9 mouse cellular contexts compared by ENCODE assay signal in the genomic region with DNA sequence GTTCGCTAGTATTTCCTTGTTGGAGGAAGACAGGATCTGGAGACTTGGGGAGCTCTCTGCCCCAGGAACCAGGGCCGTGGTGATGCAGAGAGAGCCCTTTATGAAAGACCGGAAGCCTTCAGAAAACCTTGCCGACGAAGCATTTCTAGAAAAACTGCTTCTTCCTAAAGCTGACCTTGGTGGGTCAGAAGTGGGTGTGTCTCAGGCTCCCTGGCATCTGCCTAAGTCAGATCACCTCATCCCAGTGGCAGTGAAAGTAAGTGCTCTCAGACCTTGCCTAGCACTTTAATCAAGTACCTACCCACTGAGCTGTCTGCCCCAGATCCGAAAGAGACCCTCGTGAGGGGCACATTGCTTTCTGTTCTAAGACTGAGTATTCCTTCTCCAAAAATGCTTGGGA. TPM values are rescaled to one million over a fixed set of nuclear protein-coding genes. Genes with fewer than 3 reads are reported as not detected.
DNase-seq lines count a peak whose midpoint lies in the region; ATAC-seq and TF ChIP-seq lines count a peak whose summit lies in the region.
"Had no signal": no experiment of that assay in that cellular context is flagged by ENCODE, and none has a peak within 500 bp of the region (broad histone marks: within the 10 kb centered on the region; RNA-seq: fewer than 3 reads in every experiment).

No protein-coding gene starts in this region.

- H3K27me3 ChIP-seq in erythroblast, embryonic 14.5 days (ENCODE audit: control insufficient read depth), result no peaks in the 10 kb centered on the region
- H3K27me3 ChIP-seq in thymus, adult 2 months (ENCODE audit: control insufficient read depth, insufficient read depth, low read length), result no peaks in the 10 kb centered on the region
- H3K27me3 ChIP-seq in liver, embryonic 12.5 days (replicated peaks), result 0 out of 2 replicates have a peak, but pooled peaks cover 4% of the 10 kb centered on the region
- no peaks in the 10 kb centered on the region for H3K27me3 ChIP-seq in stomach, postnatal 0 days (ENCODE audit: control insufficient read depth, insufficient read depth, low read length)

- H3K4me2 ChIP-seq in liver, embryonic 12.5 days, result peak overlapping the region; percentile 93
- peak overlapping the region; percentile 89 for H3K4me2 ChIP-seq in stomach, postnatal 0 days (replicated peaks; ENCODE audit: low read depth)

- H3K27ac ChIP-seq in thymus, adult 2 months (ENCODE audit: control insufficient read depth, insufficient read depth, low read length), result no peak overlapping the region
- peak overlapping the region; percentile 93; the same call in 1 of the 2 replicates for H3K27ac ChIP-seq in liver, embryonic 12.5 days
- peak overlapping the region; percentile 93 for H3K27ac ChIP-seq in stomach, postnatal 0 days (replicated peaks)

- 80% methylated on average over 7 of the region's 7 CpGs for WGBS in thymus, adult 2 months
- WGBS in liver, embryonic 12.5 days (ENCODE audit: insufficient replicate concordance), result 67% methylated on average over 7 of the region's 7 CpGs
- 63% methylated on average over 7 of the region's 7 CpGs for WGBS in stomach, postnatal 0 days

- H3K4me3 ChIP-seq in erythroblast, embryonic 14.5 days (replicated peaks), result peak overlapping the region; percentile 91
- 0 out of 2 replicates have a peak overlapping the region, but pooled peaks have one; percentile 67 for H3K4me3 ChIP-seq in thymus, adult 2 months (ENCODE audit: control insufficient read depth, insufficient read depth, low read length)
- H3K4me3 ChIP-seq in liver, embryonic 12.5 days, result peak overlapping the region; percentile 82
- peak overlapping the region; percentile 88 for H3K4me3 ChIP-seq in stomach, postnatal 0 days (ENCODE audit: low read depth, low read length)

- TF ChIP-seq POLR2A in thymus, adult 2 months (IDR thresholded peaks at IDR 0.05; ENCODE audit: control insufficient read depth, extremely low read depth, insufficient read depth, low read length, poor library complexity), result no peak

- no peaks in the 10 kb centered on the region for H3K9me3 ChIP-seq in erythroblast, embryonic 14.5 days (ENCODE audit: control insufficient read depth, low read length)
- H3K9me3 ChIP-seq in liver, embryonic 12.5 days (replicated peaks), result no peaks in the 10 kb centered on the region
- H3K9me3 ChIP-seq in stomach, postnatal 0 days (ENCODE audit: control insufficient read depth, low read length), result no peaks in the 10 kb centered on the region

- TF ChIP-seq CTCF in thymus, adult 2 months (IDR thresholded peaks at IDR 0.05; ENCODE audit: borderline replicate concordance, control insufficient read depth, extremely low read depth, insufficient read depth, low read length, poor library complexity), result no peak
- no peak for TF ChIP-seq CTCF in stomach, postnatal 0 days (IDR thresholded peaks at IDR 0.05; ENCODE audit: low read depth)

- no peak for ATAC-seq in erythroblast, adult 5-6 weeks (replicated peaks; ENCODE audit: low FRiP score, poor library complexity, severe bottlenecking)
- no peak for ATAC-seq in liver, embryonic 12.5 days
- ATAC-seq in stomach, postnatal 0 days (ENCODE audit: low FRiP score, low TSS enrichment), result no peak
- no peak for ATAC-seq in monocyte, adult 5-6 weeks (replicated peaks; ENCODE audit: insufficient number of reproducible peaks, low FRiP score, low TSS enrichment, poor library complexity, severe bottlenecking)

- no peak for DNase-seq in thymus, adult 2 months
- DNase-seq in thymus, postnatal 36 days, result no peak
- DNase-seq in stomach, postnatal 0 days (ENCODE audit: low spot score), result no peak
- no peak for DNase-seq in B cell, adult 2 months

- peak overlapping the region; percentile 79; the same call in 1 of the 2 replicates for H3K9ac ChIP-seq in liver, embryonic 12.5 days
- peak overlapping the region; percentile 93 for H3K9ac ChIP-seq in stomach, postnatal 0 days (ENCODE audit: low read length)

- H3K36me3 ChIP-seq in erythroblast, embryonic 14.5 days (ENCODE audit: control insufficient read depth), result peaks cover 25% of the 10 kb centered on the region
- peaks cover 3% of the 10 kb centered on the region; the same call in 1 of the 2 replicates for H3K36me3 ChIP-seq in thymus, adult 2 months (ENCODE audit: control insufficient read depth, insufficient read depth, low read length)
- H3K36me3 ChIP-seq in liver, embryonic 12.5 days, result peaks cover 20% of the 10 kb centered on the region
- H3K36me3 ChIP-seq in stomach, postnatal 0 days (ENCODE audit: control insufficient read depth, insufficient read depth, low read length), result 0 out of 2 replicates have a peak, but pooled peaks cover 4% of the 10 kb centered on the region

- H3K4me1 ChIP-seq in erythroblast, embryonic 14.5 days (ENCODE audit: control insufficient read depth), result peaks cover 41% of the 10 kb centered on the region
- peaks cover 13% of the 10 kb centered on the region for H3K4me1 ChIP-seq in thymus, adult 2 months (replicated peaks; ENCODE audit: control insufficient read depth, insufficient read depth, low read length)
- H3K4me1 ChIP-seq in liver, embryonic 12.5 days, result peaks cover 23% of the 10 kb centered on the region
- peaks cover 5% of the 10 kb centered on the region for H3K4me1 ChIP-seq in stomach, postnatal 0 days (replicated peaks; ENCODE audit: control insufficient read depth, insufficient read depth)

- TF ChIP-seq EP300 in stomach, postnatal 0 days (optimal IDR thresholded peaks at IDR 0.05), result no peak

RNA-seq across cellular contexts. Expression of gene Adck2, which starts 1.3 kb away (rescaled TPM):
- polyA plus RNA-seq in erythroblast, embryonic 14.5 days (2012), result 0.23 and 0.31 TPM in 2 replicates
- 0.38 and 4.4 TPM in 2 replicates for total RNA-seq in erythroblast, adult 5-6 weeks (2015; ENCODE audit: low replicate concordance)
- 0.56 and 5.9 TPM in 2 replicates for total RNA-seq in erythroblast, adult 5-6 weeks (2017; ENCODE audit: low replicate concordance)
- polyA plus RNA-seq in thymus, adult 2 months (2012; rRNA removed), result 17.0 and 18.8 TPM in 2 replicates
- 11.9 and 13.1 TPM in 2 replicates for polyA plus RNA-seq in liver, embryonic 12.5 days (2016; fragmentation: Nextera tagmentation; extraction: Ambion mirVana)
- 22.0 and 24.4 TPM in 2 replicates for polyA plus RNA-seq in stomach, postnatal 0 days (2015; fragmentation: Nextera tagmentation; extraction: Ambion mirVana)
- 16.8 to 27.2 TPM (median 19.6 TPM) in 3 replicates for total RNA-seq in monocyte, adult 5-6 weeks (2017)

RNA-seq across cellular contexts. Expression of gene Gm42420, which starts 10.6 kb away (rescaled TPM):
- not detected in 2 replicates for polyA plus RNA-seq in erythroblast, embryonic 14.5 days (2012)
- 5.2 and 6.7 TPM in 2 replicates for total RNA-seq in erythroblast, adult 5-6 weeks (2015; ENCODE audit: low replicate concordance)
- total RNA-seq in erythroblast, adult 5-6 weeks (2017; ENCODE audit: low replicate concordance), result 2.1 TPM in 1 of 2 replicates, not detected in the other
- polyA plus RNA-seq in thymus, adult 2 months (2012; rRNA removed), result 0.96 TPM in 1 of 2 replicates, not detected in the other
- 0.89 and 1.5 TPM in 2 replicates for polyA plus RNA-seq in liver, embryonic 12.5 days (2016; fragmentation: Nextera tagmentation; extraction: Ambion mirVana)
- polyA plus RNA-seq in stomach, postnatal 0 days (2015; fragmentation: Nextera tagmentation; extraction: Ambion mirVana), result 0.63 and 1.4 TPM in 2 replicates
- total RNA-seq in monocyte, adult 5-6 weeks (2017), result 1.5 TPM in 1 of 3 replicates, not detected in the others
- polyA plus RNA-seq: C2C12 had no signal

RNA-seq across cellular contexts. Expression of gene Dennd2a, which starts 17.3 kb away (rescaled TPM):
- not detected in 2 replicates for polyA plus RNA-seq in erythroblast, embryonic 14.5 days (2012)
- 1.3 TPM in 1 of 2 replicates, not detected in the other for total RNA-seq in erythroblast, adult 5-6 weeks (2015; ENCODE audit: low replicate concordance)
- 0.43 and 0.70 TPM in 2 replicates for total RNA-seq in erythroblast, adult 5-6 weeks (2017; ENCODE audit: low replicate concordance)
- polyA plus RNA-seq in thymus, adult 2 months (2012; rRNA removed), result 2.6 and 3.2 TPM in 2 replicates
- polyA plus RNA-seq in liver, embryonic 12.5 days (2016; fragmentation: Nextera tagmentation; extraction: Ambion mirVana), result 4.6 and 5.0 TPM in 2 replicates
- polyA plus RNA-seq in stomach, postnatal 0 days (2015; fragmentation: Nextera tagmentation; extraction: Ambion mirVana), result 4.7 TPM in 2 replicates
- total RNA-seq in monocyte, adult 5-6 weeks (2017), result 0.43 to 0.58 TPM in 2 of 3 replicates, not detected in the other

RNA-seq across cellular contexts. Expression of gene Ndufb2, which starts 17.4 kb away (rescaled TPM):
- polyA plus RNA-seq in erythroblast, embryonic 14.5 days (2012), result 43.0 and 48.6 TPM in 2 replicates
- 5.8 and 46.6 TPM in 2 replicates for total RNA-seq in erythroblast, adult 5-6 weeks (2015; ENCODE audit: low replicate concordance)
- 28.5 and 34.0 TPM in 2 replicates for total RNA-seq in erythroblast, adult 5-6 weeks (2017; ENCODE audit: low replicate concordance)
- 249 and 412 TPM in 2 replicates for polyA plus RNA-seq in thymus, adult 2 months (2012; rRNA removed)
- 252 and 269 TPM in 2 replicates for polyA plus RNA-seq in liver, embryonic 12.5 days (2016; fragmentation: Nextera tagmentation; extraction: Ambion mirVana)
- polyA plus RNA-seq in stomach, postnatal 0 days (2015; fragmentation: Nextera tagmentation; extraction: Ambion mirVana), result 419 and 461 TPM in 2 replicates
- 28.3 to 82.2 TPM (median 35.8 TPM) in 3 replicates for total RNA-seq in monocyte, adult 5-6 weeks (2017)
